Mouse (Mus musculus) cerebellum, adult 11 months (tissue): ENCODE measurements at regions not wholly inside any gene's neighbourhood (a gene's known extent, or its start where the extent isn't known, plus 50 kb on each side); places are given as distances from the start of the nearest gene placed in this dataset.
A peak's percentile ranks its signal among the peaks of the same experiment; 100 is the strongest.
"Not testable (repeated sequence)": the region's sequence is repeated elsewhere in the genome, so short reads cannot be mapped to it uniquely, and the experiment has no call there.

ENCODE experiments used
- DNase-seq: peaks from one replicate; pipeline ENCODE4 v3.0.0; 2022

DNA sequence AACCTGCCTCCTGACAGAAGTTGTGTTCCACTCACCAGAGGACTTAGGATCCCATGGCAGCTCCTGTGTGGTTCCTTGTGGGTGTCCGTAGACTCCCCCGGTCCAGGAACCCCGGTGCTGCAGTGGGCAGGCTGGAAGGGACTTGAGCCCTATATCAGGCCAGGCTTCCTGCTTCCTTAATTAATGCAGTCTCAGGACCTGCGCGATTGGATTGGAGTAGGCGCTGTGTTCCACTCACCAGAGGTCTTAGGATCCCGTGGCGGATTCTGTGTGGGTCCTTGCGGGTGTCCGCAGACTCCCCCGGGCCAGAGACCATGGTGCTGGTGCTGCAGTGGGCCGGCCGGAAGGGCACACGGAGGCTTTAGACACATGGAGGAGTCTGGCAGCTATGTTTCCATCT lies 288.7 kb downstream of the Fut8 start:
- DNase-seq: not testable (repeated sequence)

DNA sequence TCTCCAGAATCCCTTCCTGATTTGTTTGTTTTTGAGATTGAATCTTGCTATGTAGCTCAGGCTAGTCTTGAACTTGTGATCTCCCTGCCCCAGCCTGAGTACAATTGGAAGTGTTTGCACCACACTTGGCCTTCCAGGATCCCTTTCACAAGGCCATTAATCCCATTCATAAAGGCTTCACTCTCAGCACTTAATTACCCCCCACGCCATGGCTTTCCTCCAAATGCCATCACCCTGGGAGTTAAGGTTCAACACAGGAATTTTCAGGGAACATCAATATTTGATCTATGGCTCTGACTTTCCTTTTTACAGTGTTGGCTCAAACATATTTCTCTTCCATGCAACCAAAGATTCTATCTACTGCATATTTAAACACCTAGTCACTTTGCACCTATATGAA lies 289.6 kb downstream of the Fut8 start:
- peak; percentile 47 for DNase-seq

DNA sequence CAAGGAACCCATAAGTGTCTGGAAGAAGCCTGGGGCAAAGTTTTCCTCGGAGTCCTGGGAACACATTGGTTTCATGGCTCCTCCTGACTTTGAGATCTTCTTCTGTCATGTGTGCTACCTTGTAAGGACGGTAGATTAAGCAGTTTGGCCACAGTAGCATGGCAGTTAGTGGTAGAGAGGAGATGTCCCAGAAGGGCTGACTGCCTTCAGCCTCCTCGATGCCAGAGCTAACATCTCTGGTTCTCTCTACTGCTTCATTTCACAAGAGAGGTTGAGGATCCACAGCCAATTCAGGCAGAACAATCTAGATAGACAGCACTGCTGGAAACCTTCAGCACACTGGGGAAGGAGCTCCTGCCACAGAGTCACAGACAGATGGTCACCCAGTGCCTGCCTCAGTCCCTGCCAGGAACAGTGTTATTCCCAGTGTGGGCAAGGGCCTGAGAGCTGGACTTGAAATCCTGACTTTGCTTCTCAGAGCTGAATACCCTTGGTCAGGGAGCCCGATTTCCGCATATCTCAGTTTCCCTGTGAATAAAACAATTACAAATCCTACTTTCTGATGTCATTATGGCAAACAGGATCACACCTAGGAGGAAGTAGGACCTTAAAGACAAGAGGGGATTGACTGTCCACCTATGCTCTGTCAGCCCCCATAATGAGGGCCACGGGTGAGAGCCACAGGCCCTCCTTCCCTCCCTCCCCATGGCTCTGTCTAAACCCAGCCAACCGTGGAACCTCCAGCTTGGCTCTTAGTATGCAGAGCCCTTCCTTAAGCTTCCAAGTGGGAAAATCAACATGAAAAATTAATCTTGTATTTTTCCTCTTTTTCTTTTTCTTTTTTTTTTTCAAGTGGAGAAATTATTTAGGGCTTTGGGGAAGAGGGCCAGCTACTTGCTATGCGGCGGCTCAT lies 290.3 kb downstream of the Fut8 start:
- DNase-seq: peak; percentile 93

DNA sequence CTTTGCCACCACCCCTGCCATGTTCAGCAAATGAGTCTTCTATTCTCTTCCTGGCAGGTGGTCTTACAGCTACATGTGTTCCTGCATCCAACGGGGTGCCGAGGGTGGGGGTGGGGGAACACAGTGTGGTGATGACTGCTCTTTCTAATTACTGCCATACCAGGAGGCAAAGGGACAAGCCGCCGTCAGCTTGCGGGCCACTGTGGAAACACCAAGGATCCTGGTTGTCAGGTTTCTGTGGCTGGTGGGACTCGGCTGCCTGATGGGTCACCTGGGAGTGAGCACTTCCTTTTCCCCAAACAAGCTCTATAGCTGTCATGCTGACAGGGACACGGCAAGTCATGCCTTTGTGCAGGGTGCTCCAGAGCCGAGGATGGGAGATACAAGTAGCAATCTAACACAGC lies 290.9 kb downstream of the Fut8 start:
- DNase-seq: peak; percentile 54

DNA sequence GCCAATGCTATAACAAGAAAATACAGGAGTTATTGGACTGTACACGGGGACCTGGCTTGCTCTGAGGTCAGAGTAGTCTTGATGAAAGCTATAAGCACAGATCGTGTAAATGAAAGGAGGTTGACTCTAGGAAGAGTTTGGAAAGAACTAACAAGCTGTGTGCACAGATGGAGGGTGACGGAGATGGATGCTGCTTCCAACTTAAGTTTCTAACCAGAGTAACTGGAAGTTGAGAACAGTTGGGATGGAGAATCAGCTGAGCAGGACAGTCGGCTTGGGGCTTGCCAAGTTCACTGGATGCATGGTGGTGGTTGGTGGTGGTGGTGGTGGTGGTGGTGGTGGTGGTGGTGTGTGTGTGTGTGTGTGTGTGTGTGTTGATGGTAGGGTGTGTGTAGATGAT lies 291.5 kb downstream of the Fut8 start:
- DNase-seq: no peak

DNA sequence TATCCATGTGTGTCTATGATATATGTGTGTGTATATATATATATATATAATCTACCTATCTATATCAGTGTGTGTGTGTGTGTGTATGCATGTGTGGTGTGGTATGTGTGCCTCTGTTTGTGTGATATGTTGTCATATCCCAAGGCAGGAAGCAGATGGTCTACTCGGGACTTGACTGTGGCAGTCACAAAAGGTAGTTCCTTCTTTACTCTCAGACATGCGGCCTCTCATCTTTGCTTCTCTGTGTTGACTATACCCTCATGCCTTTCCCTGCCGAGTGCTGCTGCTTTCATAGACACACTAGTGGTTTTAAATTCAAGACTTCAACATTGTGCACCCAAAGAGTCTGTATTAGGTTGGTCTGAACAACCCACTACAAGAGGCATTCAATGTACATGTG lies 292.0 kb downstream of the Fut8 start:
- DNase-seq: no peak

DNA sequence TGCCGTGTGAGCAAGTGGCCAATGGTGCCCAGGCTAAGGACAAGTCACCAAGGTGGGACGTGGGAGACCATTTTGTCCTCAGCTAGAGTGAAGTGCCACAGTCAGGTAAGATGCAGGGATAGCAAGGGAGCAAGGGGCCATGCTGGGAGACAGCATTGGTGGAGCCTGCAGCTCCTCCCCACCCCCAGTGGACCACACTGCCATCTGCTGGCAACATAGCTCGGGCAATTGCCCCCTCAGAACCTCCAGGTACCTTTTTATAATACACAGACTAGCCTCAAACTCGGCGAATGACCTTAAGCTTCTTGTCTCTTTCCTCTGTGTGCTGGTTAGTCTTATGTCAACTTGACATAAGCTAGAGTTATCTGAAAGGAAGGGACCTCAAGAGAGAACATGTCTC lies 293.4 kb downstream of the Fut8 start:
- DNase-seq: no peak

DNA sequence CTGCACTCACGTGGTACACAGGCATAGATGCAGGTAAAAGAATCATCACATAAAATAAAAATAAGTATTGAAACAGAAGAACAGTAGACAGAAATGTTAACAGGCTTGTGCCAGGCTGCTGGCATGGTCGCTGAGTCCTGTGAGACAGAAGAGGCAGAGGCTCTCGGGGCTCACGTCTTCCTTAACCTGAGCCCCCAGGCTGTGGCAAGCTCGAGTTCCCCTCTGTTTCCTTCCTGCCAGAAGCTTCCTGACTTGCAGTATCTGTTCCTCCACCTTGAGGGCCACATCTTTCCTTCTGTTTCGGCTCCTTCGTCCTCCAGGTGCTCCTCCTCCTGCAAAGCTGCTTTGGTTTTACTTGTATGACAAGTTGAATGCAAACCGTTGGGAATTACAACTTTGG lies 294.6 kb downstream of the Fut8 start:
- DNase-seq: no peak

DNA sequence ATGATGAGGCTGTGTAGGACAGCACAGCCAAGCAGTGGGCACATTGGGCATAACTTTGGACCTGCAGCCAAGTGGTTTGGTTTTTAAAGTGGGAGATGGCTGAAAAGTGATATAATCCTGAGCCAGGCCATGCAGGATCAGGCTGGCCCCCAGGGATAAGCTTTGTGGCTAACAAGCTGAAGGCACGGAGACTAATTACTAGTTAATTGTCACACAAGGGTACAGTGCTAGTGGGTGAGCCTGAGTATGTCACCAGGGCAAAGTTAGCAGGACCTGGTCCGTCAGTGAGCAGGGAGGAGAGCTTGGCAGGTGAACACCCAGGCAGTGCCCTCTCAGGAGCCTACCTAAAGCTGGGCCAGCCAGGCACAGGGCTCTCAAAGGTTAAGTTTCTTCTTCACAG lies 295.7 kb downstream of the Fut8 start:
- no peak for DNase-seq

DNA sequence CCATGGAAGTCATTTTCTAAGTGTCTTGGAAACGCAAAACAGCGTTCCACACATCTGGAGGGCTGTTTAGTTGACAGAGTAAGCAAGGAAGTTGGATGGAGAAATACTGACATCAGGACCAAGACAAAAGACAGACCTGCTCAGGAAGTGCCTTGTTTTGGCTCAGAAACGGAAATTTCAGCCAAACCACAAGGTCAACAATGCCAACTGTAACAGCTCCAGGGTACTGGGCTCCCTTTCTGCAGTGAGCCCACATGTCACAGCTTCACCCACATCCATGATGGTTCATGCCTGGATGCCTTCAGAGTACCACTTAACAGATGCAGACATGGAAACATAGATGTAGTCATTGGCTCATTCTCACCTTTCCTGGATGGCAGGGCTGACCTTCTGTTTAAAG lies 296.2 kb downstream of the Fut8 start:
- no peak for DNase-seq

DNA sequence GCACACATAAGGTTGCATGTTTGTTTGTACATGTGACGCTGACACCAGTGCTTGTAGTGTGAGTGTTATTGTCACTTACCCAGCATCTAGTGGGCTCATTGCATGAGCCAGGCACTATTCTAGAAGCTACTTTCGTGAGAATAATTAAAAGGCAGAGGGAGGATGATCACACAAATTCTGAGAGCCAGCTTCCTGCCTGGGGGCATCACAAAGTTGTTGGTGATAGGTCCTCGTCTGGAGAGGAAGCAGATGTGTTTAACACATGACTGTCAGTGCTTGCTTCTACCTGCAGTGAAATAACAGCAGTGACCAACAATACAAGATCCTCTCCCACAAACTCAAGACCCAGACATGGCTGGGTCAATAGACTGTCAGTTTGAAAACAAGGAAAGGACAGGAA lies 297.2 kb downstream of the Fut8 start:
- no peak for DNase-seq

DNA sequence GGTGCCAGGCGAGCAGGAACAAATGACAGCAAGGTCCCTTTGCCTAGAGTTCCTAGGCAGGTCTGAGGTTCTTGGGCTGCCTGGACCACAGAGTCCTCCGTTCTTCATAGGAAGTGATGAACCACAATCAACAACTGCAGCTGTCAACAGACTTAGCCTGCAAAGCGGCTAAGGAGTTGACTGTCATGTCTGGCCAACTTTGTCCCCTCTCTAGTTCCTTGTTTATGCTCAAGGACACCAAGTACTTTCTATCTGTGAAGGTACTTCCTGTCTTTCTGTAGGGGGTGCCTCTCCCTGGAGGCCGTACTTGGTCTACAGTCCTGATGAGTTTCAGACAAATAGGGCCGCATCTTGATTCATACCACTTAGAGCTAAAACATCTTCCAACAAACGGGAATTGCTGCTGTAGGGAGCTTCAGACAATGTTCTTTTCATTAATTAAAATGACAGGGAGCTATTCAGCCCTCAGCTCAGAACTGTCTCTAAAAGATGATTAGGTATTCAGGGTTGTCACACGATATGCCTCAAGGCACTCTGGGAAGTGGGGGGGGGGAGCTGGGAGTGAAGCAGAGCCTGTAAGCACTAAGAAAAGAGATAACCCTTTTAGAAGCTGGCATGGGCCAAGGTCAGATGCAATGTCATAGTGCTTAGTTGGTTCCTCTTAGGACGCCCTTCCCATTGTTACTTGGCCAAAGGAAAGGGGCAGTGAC lies 299.4 kb downstream of the Fut8 start:
- no peak for DNase-seq

DNA sequence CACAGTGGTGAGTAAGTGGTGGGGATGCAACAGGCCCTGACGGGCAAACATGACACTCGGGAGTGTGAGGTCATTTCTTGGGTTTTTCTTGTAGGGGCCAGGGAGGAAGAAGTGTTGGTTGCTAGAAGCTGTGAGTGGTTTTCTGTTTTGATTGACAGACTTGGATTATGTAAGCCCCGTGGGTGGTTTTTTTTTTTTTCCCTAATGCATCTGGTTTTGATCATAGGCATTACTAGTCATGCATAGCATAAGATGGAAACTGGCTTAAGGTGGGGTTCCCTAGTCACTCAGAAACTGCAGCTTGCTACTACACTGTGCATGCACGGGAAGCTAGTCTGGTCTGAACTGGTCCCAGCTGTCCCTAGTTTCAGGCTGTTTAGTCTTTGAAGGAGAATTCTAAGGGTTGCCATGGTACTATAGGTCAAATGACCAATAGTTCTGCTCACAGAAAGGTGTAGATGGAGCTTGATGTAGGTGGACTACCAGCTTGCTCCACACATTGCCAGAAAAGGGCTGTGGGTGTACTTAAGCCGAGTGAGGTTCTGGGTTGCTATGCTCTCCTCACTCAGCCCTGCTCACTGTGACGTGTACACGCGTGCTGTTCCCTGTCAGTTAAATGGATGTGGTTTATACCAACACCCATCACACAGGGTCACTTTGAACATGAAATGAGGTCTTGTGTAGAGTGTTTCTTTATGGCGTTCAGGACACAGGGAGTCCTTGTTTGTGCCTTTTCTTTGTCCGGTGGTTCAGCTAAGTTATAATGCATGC lies 301.9 kb downstream of the Fut8 start:
- no peak for DNase-seq

DNA sequence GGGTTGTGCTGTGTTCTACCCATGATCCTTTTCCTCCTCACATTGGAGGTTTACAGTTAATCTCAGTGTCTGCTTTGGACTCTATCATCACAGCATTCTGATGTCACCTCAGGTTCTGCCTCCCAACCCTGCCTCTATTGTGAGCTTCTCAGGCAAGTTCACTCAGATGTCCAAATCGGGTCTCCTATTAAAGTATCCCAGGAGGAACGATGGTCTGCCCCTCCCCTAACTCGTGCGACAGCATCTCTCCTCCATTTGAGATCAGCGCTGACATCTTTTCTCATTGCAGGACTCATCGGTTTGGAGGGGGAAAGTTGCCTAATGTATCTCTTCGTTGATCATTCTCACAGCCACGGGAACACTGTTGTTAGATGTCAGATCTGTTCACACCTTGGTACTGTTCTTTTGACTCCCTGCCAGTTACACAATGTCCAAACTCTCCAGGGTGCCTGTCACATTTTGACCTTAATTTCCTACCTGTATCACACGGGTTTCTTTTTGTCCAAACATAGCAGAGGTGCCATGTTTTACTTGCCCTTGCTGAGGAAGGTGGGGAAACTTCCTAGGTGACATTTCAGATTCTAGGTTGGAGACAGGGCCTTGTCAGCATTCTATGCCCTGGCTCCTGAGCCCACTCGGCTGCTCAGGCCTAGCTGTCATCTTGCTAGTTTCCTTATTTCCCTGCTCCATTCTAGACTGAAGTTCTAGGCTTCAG lies 303.3 kb downstream of the Fut8 start:
- DNase-seq: no peak

DNA sequence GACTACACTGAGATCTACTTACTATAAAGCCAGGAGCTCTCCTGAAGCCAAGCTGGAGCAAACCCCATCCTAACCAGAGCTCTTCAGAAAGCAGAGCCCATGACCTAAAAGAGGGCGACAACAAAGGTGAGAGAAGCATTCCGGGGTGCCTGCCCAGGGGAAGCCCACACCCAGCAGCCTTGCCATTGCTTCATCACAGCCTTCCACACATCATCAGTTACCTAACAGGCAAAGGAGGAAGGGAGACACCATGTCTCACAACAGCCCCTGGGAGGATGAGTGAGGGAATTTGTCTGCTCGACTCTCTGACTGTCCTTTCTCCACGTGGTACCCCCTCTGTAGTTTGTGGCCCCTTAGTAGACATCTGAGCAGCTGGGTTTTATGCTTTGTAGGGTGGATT lies 303.9 kb downstream of the Fut8 start:
- DNase-seq: no peak

DNA sequence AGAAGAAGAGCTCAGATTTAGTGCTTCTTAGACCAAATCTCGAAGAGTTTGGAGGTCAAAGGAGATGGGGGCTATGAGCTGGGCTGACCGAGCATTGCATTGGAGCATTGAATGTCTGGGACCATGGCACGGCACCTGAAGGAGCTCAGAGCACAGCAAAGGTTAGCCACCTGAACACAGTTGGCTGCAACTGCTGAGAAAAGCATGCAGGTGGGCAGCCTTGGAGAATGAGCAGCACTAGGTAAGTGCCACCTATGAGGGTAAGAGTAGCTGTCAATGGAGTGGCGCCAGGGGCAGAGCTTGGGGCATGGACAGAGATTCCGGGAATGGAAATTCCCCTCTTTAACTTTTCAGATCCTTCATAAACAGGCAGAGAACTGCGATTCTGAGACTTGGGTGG lies 305.7 kb downstream of the Fut8 start:
- DNase-seq: no peak

DNA sequence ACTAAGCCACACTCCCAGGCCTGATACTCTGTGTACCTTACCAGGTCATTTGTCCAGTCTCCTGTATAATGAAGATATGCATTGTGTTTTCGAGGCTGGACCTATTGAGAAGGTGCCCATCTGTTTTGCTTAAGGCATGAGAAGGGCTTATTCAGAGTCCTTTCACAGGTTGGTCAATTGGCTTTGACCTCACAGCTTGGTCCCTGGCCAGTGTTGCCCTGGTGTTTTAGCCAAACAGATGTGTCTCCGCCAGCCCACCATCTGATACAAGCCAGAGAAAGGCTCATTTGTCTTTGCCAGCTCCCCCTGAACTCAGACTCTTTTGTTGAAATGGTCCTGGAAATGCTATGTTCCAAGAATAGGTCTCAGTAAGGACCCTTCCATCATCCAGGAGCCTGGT lies 308.2 kb downstream of the Fut8 start:
- no peak for DNase-seq

DNA sequence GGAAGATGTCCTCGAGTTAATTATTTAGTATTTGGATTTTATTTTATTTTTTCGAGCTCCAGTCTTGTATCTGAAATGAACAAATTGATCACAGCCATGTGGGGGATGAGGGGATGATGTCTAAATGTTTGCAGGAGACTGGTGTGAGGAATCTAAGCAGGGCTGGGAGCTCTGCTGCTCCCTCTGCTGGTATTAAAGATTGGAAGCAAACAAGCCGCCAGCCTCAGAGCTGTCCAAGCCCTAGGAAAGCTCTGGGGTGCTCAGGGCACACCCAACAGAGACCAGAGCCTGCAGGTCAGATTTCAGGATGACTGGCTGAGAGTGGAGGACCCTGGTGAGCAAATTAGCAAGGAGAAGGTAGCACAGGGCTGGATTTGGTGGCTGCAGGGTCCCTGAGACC lies 330.4 kb downstream of the Fut8 start:
- DNase-seq: peak; percentile 54

DNA sequence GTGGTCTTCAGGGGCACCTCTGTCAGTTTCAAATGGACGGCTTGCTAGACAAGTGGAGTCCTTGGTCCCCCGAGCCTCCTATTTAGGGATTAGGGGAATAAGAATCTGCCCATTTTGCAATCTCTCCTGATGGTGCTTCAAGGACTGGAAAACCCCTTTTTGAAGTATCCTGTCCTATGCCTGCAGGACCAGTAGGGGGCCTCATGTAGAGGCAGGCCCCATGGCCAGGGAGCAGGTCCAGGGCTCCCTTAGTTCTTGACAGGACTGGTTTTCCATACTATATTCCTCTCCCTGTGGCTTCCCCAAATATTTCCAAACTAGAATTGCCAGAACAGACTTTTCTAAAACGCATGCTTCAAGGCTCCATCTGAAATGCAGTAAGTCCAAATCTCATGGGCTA lies 332.6 kb downstream of the Fut8 start:
- DNase-seq: no peak

DNA sequence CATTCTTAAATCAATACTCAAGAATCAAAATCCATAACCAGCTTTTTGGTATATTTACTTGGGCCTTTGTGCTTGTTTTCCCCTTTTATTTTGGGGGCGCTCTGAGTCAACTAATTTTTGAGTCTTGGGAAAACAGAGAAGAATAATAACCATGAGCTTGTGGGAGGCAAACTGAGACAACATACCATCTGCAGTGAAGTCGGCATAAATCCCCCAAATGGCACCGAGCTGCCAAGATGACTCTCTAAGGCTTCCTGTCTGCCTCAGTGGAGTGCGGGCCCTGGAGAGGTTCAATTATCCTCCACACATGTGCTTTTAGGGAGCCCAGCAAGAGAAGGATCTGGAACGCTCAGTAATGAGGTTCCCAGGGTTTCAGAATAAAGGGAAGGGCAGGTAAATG lies 333.1 kb downstream of the Fut8 start:
- no peak for DNase-seq

DNA sequence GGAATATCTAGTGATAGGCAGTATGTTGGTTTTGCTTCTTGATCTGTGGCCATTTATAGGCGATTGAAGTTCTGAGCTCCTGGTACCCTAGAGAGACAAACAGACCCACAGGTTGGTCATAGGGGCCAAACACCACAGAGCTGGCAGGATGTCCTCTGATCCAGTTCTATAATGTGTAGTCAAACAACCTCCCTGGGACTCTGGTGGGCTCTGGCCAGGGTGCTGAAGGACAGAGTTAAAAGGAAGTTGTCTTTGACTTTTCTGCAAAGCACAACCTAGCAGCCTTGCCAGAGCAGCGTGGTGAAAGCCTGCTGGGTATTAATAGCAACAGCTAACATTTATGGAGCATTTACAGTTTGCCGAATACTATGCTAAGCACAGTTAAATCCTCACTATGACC lies 337.1 kb downstream of the Fut8 start:
- no peak for DNase-seq

DNA sequence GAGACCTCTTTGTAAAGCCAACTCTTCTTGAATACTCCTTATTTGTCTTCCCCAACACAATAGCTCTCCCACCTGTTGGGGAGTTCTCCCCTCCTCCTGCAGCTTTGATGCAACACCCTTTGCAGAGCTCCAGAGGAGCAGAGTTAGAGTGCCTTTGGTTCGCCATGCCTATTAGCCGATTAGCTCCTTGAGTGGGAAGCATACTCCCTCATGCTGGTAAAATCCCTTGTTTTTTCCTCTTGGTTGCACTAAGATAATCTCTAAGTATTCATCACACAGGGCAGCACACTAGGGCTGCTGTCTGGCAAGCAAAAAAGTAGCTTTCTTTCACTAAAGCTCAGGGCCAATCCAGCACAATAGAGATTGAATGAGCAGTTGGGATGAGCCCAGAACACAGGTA lies 350.4 kb downstream of the Fut8 start:
- DNase-seq: no peak

DNA sequence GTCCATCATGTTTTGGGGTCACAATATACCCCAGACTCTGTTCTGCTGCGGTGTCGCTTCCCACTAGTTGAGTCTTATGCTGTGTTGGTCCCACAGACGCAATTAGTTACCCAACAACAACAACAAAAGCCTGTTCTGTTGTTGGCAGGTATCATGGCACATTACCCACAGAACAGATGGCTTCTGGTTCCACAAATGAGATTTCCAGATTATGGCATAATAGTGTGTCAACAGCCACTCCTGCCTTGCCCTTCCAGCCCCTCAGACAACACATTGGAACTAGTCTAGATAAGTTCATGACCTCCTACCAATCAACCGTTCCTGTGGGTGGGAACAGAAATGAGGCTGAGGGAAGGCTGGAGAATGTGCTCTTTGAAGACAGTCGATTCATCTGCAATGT lies 351.5 kb downstream of the Fut8 start:
- peak; percentile 45 for DNase-seq
